Mouse (Mus musculus) heart, adult 11 months (tissue): ENCODE measurements at regions not wholly inside any gene's neighbourhood (a gene's known extent, or its start where the extent isn't known, plus 50 kb on each side); places are given as distances from the start of the nearest gene placed in this dataset.

Experiments
- DNase-seq: peaks from one replicate; pipeline ENCODE4 v3.0.0; 2022

DNA sequence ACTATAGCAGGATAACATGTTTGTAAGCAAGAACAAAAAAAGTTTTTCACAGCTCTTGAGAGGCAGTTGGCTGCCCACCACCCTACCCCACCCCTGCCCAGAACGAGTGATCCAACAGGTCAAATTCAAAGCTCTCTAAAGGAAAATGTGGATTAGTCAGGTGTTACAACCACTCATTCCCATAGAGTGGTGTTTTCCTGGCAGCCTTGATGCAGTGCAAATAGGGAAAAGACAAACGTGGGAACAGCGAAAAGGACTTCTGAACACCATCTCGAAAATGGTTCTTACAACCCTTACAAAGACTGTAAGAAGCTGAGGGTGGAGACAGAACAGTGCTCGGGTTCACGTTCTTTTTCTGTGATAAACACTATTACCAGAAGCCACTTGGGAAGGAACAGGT, 523.8 kb downstream of the Gja1 start:
- no peak for DNase-seq

GRCm38 (mm10) chr10:56912711-56913110, 535.6 kb downstream of the Gja1 start:
- DNase-seq: no peak

DNA sequence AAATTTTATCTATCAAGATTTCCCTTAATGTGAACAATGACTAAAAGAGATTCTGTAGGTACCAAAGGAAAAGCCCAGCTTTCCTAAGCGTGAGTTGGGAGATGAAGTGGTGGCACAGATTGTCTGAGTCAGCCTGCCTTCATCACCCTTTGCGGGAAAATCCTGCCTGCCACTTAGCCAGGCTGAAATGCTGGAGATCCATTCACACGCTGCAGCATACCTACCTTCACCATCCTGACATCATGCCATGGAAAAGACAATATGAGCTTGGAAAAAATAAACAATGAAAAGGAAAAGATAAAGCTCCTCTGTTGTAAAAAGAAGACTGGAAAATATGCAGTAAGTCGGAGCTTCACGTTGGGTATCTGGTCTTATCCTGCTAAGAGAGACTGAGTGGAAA, 537.0 kb downstream of the Gja1 start:
- no peak for DNase-seq

DNA sequence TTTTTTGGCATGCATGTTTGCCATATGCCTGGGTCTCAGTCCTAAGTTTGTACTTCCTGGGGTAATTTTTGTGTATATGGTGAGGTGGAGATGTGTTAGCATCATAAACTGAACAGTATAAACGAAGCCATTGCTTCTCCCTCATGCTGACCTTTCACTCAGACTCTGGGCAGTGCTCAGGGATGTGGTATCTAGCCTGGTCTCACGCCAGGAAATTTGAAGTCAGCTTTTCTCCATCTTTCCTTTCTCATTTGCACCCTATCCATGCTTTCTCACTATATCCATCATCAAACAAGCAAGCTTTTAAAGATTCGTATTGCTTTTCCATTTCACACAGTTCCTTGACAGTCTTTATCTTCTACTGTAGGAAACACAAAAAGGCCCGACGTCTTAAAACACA, 541.3 kb downstream of the Gja1 start:
- DNase-seq: no peak

DNA sequence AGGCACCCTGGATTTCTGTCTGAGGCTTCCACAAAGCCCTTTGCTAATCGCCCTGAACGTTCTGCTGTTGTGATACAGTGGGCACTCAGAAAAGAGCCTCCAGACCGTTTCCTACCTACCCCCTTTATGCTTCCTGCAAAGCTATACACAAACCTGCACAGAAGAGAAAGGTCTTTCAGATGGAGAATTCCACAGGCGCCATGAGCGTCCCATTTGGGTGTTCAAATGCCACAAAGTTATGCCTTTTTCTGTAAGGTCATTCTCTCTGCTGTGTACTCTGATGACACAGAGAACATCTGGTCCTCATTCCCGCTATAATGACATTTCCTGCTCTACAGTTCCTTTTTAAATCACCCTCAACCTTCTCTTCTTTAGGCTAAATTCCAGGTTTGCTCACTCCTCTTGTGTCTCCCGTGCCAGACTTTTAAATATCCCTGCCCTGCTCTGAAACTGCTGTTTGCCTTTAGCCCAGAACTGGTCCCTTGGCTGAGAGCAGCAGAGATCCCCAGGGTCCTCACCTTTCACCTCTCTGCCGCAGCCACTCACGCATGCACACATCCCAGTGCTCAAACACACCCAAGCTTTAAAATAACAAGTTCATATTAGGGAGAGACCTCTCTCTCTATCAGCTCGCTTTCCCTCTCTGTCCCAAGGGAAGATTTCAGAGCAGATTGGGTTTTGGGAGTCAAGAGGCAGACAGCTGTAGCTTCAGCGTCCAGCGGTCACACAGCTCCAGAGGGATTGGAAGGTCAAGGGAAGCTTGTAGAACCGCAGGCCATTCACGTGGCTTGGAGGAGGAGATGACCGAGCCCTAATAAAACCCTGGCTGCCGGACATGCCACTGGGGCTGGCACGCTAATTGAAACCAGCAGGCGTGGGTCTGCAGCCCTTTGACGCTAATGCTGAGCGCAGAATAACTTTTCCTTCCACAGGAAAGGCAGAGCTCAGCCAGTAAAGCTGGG, 543.9 kb downstream of the Gja1 start:
- DNase-seq: peak; percentile 98

DNA sequence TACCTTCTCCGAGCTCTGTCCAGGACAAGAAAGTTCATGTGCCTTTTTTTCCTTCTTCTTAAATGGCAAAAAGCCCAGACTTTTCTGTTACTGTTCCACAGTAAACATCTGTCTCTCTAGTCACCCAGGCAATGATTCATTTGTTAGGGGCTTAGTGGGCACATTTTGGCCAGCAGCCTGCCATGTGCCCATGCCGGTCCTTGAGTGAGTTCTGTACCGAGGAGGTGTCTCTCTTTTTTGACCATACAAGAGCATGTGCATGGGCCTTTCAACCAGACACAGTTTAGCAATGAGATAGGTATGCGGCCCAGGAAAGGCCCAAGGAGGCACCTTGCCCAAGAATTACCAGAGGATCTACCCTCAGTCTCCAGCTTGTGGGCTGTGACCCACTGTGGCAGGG, 551.0 kb upstream of the Hsf2 start:
- peak; percentile 75 for DNase-seq

DNA sequence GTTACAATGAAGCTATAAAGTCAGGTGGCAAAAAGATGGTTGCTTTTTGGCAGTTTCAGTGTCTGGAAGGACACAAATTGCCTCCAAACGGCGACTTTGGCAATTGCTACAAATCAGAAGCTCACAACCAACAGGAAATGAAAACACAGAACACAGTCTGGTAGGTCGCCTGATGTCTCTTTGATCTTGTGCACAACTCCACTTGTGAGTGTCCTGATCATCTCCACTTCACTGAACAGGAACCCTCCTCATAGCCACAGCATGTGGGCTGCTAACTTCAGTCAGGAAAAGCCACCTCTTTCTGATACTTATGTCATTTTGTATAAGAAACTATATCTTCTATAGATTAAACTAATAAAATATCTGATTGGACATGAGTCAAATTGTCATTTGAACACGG, 544.2 kb upstream of the Hsf2 start:
- DNase-seq: no peak

GRCm38 (mm10) chr10:56944434-56945145, 541.6 kb upstream of the Hsf2 start:
- DNase-seq: no peak

DNA sequence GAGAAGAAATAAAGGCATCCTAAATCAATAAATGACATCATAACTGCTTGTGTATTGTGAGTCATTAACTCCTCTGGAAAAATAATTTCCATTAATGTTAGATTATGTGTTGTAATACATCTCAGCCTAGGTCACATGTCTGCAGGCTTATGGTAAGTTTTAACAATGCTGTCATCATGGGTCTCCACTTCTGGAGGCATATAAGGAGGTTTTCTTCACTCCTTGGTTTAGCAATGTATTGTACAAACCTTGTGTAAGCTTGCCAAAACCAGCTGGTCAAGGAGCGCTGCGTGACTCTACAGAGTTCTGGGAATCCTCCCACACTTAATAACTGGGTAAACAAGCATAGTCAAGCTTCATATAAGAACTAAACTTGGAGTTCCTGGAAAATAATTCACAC, 529.5 kb upstream of the Hsf2 start:
- DNase-seq: no peak

DNA sequence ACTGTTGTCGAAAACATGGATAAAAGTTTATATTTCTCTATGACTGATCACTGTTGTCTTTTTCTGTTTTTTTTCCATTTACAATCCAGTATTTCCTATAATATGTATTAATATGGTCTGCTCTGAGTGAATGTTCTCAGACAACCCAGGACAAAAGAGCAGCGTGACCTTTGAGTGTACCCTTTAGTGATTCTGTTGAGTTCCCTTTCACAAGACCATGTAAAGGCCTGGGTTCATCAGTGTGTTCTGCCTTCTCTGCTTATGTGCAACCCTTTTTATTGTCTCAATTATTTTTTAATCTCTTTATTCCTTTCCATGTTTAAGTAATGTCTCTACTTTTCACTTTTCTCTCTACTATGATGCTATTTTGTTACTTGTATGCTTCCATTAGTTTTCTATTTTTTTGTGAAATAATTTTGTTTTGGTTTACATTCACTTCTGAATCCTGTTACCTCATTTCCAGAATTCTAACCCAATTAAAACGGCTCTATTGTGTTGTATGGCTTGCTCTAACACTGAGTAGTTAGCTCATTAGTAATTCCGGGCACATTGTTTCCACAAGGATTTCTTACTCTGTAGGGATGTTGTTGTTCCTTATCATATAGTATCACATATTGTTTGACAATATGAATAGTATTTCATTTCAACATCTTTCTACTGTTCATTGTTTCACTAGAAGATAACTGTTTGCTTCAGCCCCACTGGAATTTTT, 523.9 kb upstream of the Hsf2 start:
- no peak for DNase-seq

DNA sequence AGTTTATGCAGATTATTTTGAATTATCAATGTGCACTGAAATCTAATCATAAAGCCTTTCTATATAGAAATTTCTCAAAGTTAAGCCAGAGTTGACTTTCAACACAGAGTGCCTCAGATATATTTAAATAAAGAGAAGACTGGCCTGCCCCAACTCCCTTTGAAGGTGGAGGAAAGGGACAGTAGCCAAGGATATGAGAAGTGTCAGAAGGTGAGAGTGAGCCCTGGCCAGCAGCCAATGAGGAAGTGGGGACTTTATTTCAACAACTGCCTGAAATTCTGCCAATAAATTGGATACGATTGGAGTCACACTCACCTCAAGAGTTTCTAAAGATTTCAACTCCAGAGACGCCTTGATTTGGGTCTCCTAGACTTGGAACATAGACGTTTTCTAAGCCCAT, 523.0 kb upstream of the Hsf2 start:
- no peak for DNase-seq

DNA sequence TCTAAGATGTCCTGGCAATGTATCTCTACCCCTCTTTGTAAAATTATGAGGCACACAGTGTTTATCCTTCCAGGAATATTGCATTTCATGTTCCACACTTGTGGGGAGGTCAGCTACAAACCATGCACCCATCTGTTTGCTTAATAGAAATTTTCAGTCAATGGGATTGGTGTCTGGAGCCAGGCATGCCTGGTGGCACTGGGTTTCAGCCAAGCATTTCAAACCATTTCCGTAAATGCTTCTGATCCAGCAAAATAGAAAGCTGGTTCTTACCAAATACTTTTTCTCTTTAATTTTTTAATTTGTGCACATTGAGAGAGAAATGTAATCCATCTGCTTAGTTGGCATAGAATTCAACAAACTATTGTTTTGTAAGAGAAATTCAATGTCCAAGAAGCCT, 517.3 kb upstream of the Hsf2 start:
- DNase-seq: no peak

DNA sequence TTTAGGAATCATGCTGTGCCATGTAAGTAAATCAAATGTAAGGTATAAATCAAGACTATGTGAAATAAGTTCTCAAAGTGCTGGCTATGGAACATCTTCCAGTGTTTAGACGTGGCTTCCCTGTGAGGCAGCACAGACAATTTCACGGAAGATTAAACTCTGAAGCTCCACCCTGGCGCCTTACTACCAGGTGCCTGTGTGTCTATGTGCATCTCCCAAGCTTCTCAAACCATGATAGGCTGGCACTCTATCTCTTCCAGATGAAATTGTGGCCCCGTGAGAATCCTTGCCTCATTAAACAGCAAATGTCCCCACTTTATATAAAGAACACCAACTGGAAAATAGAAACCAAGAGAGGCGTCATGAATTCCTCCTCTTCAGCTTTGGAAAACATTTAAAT, 511.4 kb upstream of the Hsf2 start:
- no peak for DNase-seq

DNA sequence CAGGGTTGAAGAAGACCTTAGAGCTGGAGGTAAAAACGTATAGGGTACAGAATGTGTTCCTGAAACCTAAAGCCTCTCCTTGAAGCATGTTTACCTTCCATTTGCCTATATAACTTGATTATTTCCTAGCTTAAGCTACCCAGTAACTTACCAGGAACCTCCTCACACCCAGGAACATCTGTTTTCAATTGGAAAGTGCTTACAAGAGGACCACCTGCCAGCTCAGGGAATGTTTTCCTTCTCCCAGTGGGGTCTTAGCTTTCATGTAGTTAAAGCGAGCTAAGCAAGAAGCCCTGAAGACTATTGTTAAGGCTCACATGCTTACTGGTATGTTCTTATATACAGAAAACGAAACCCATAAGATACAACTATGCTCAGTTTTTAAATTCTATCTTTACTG, 506.6 kb upstream of the Hsf2 start:
- DNase-seq: no peak

DNA sequence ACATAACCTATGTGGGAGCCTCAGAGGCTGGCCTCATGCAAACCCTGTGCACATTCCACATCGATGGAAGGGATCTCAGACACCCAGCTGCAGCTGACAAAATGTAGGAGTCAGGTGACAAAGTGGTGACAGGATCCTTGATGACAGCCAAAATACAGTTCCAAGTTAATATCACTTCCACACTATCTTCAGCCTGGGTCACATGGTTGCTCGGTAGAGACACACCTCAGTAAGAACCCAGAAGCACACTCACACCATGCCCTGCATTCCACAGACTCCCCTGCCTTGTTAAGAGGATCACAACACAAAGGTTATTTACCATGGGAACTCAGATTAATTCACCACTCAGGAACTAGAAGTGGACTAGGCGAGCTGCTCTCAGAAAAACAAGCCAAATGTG, 505.4 kb upstream of the Hsf2 start:
- DNase-seq: peak; percentile 98

GRCm38 (mm10) chr10:56982526-56983190, 503.5 kb upstream of the Hsf2 start:
- no peak for DNase-seq

- no peak for DNase-seq
Observed at GRCm38 (mm10) chr10:56994969-56995368, 491.2 kb upstream of the Hsf2 start.

DNA sequence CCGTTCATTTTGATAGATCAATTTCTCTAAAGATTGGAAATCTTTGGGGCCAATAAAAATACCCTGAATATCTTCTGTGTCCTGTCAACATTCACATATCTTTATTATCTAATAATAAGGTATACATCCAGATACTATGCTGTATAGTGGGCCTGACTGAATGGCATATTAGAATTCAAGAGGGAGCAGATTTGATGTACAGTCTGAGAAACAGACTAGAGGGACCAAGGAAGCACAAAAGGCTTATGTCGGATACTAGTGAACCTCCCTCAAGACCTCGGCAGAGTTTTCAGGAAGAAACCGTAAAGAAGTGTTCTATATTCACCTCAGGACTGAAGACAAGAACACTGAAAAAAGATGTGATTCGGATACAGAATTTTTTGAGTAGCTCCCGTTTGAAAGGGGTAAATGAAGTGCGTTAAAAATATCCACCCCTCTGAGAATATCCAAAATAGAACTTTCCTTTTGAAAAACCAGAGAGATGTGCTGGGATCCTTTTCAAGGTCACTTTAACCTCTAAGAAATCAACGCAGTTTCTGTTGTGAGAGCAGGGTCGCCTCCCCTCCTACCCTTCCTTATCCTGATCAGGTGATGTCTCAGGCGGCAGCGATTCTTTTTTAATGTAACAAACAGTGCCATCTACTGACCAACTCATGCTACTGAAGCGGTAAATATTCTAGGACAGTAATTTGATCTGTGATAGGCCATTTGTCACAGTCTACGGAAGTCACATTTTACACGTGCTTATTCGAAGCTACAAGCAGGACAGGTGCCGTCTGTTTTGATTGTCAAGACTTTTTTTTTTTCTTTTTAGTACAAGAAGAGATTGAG, 485.1 kb upstream of the Hsf2 start:
- peak; percentile 90 for DNase-seq

- DNase-seq: no peak
Observed at GRCm38 (mm10) chr10:57001723-57002110, 484.5 kb upstream of the Hsf2 start.

DNA sequence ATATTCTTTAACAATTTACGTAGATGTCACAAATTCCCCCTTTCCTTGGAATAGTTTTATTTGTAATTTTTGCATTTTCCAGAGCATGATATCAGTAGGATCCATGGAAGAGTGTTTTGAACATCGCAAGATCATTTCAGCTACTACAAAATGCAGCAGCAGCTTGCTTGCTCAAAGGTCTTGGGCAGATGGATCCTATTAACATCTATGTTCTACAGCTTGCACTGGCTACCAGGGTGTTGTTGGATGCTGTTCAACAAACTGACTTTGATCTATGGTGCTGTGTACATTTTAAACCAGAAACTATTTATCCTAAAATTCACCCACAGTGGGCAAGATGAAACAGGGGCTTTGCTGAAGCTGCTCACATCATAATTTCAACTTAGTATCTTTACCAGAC, 448.5 kb upstream of the Hsf2 start:
- no peak for DNase-seq

GRCm38 (mm10) chr10:57040201-57040600, 446.0 kb upstream of the Hsf2 start:
- DNase-seq: no peak

DNA sequence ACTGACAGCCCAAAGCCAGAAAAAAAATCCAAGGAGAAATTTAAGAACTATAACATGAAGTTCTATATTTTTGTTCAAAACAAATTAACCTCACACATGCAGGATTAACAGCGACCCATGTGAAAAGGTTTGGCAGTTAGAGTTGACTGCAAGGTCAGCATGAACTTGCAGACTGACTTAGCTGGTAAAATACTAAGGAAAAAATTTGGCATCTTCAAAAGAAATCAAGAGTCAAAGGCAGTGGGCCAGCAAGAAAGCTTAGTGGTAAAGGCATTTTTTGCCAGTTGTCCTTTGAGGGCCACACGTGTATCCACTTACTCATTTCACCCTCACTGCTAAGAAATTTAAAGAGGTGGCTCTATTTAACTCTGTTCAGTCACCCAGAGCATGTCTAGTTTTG, 440.2 kb upstream of the Hsf2 start:
- DNase-seq: no peak
